Mouse (Mus musculus) cortical plate, adult 2 months (tissue): ENCODE results near the gene Cdc26.

ENCODE experiments used
- CTCF ChIP-seq: fragments of 200-500 bp; IDR thresholded peaks from 2 replicates; pipeline ENCODE4 v1.5.1; 2011; ENCODE audit warnings: mild to moderate bottlenecking, control low read depth, low read length; ENCODE audit not compliant: insufficient read depth; ENCODE audit errors: extremely low read depth
- POLR2A ChIP-seq: fragments of 200-500 bp; IDR thresholded peaks from 2 replicates; pipeline ENCODE4 v1.6.1; 2011; ENCODE audit warnings: mild to moderate bottlenecking, low read length, control low read depth; ENCODE audit not compliant: insufficient read depth; ENCODE audit errors: extremely low read depth

DNA sequence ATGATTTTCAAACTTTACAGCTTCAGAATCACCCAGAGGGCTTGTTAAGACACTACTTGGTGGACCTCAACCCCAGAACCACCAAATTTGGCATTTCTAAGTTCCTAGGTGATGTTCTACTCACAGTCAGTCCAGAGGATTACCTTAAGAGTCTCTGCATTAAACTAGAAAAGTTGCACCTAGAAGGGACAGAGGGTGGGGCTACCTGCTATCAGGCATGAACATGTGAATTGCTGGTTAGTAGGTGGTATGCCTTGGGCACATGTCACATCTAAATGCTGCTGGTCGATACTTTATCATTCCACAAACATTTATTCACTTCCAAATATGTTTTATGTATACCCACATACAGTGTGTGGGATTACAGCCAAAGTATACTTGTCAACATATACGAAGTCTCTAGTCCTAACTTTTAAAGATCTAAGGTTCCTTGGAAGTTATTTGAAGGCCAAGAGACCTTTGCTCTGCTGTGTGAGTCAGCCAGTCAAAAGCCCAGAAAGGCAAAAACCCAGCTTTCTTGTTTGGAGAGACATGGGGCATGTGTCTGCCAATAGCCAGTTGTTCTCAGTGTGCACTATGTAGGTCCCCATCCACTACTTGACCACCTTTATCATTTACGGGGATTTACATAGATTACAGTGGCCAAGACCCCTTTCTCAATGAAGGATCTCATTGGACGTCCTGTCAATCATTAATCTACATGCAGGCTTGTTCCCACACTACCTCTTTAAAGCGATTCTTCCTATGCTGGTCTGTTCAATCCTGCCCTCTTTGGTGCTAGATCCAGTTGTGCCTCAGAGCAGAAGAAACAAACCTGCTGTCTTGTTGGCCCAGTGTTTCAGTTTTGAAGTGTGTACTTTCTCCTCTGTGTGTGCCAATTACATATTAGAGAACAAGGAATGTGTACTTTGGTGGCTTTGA is 18.6 kb downstream of the Cdc26 start:
- TF ChIP-seq CTCF (no peak), POLR2A (no peak)
